Mouse (Mus musculus) small intestine, adult 2 months (tissue): ENCODE measurements around the gene Nrf1.

ENCODE experiments used
- CTCF ChIP-seq: fragments of 200-500 bp; IDR thresholded peaks from 2 replicates; pipeline ENCODE4 v1.5.1; 2012; ENCODE audit warnings: low read depth, mild to moderate bottlenecking, control low read depth, inconsistent platforms, low read length, moderate library complexity, mixed read lengths; ENCODE audit not compliant: insufficient replicate concordance, insufficient read length; ENCODE audit errors: extremely low read depth
- POLR2A ChIP-seq: fragments of 200-500 bp; IDR thresholded peaks from 2 replicates; pipeline ENCODE4 v1.6.1; 2012; ENCODE audit warnings: low read depth, mild to moderate bottlenecking, control low read depth, inconsistent platforms, low read length, moderate library complexity

GRCm38 (mm10) chr6:30152649-30153048 lies 104.9 kb downstream of the Nrf1 start:
- TF ChIP-seq CTCF (no peak), POLR2A (no peak)
